Mouse (Mus musculus) liver, adult 2 months (tissue): ENCODE data around the gene Gm20532. TPM values are rescaled to one million over a fixed set of nuclear protein-coding genes. Genes with fewer than 3 reads are reported as not detected.

Experiments
- DNase-seq: peaks from one replicate; pipeline ENCODE4 v3.0.0-alpha.2; 2011; ENCODE audit warnings: low read depth, low spot score; ENCODE audit errors: extremely low read depth
- H3K27ac ChIP-seq: fragments of 200-500 bp; replicated peaks from 2 replicates; pipeline ENCODE4 v1.5.1; 2012; ENCODE audit warnings: low read depth, mild to moderate bottlenecking, control low read depth, inconsistent platforms, low read length; ENCODE audit not compliant: insufficient read depth
- H3K27me3 ChIP-seq: fragments of 200-500 bp; 2 replicates; pipeline ENCODE4 v1.6.1; 2012; ENCODE audit warnings: mild to moderate bottlenecking, moderate library complexity, low read length, inconsistent platforms; ENCODE audit not compliant: control insufficient read depth, insufficient read depth
- H3K36me3 ChIP-seq: fragments of 200-500 bp; 2 replicates; pipeline ENCODE4 v1.6.1; 2012; ENCODE audit warnings: low read length, inconsistent platforms; ENCODE audit not compliant: control insufficient read depth, insufficient read depth
- H3K4me1 ChIP-seq: fragments of 200-500 bp; 2 replicates; pipeline ENCODE4 v1.6.1; 2011; ENCODE audit warnings: low read length; ENCODE audit not compliant: control insufficient read depth, insufficient read depth
- H3K4me3 ChIP-seq: fragments of 200-500 bp; 2 replicates; pipeline ENCODE4 v1.5.1; 2011; ENCODE audit warnings: low read depth, mild to moderate bottlenecking, control low read depth, low read length, moderate library complexity; ENCODE audit not compliant: insufficient read depth
- H3K79me2 ChIP-seq: fragments of 200-500 bp; 2 replicates; pipeline ENCODE4 v1.6.1; 2012; ENCODE audit warnings: inconsistent platforms, mild to moderate bottlenecking, low read length, moderate library complexity; ENCODE audit not compliant: control insufficient read depth, insufficient read depth
- H3K9ac ChIP-seq: fragments of 200-500 bp; 2 replicates; pipeline ENCODE4 v1.6.1; 2012; ENCODE audit warnings: low read depth, mild to moderate bottlenecking, control low read depth, inconsistent platforms, low read length
- CTCF ChIP-seq: fragments of 200-500 bp; IDR thresholded peaks from 2 replicates; pipeline ENCODE4 v1.5.1; 2011; ENCODE audit warnings: low read depth, low read length, control low read depth
- POLR2A ChIP-seq: fragments of 200-500 bp; IDR thresholded peaks from 2 replicates; pipeline ENCODE4 v1.6.1; 2011; ENCODE audit warnings: low read length, control low read depth; ENCODE audit not compliant: insufficient read depth; ENCODE audit errors: extremely low read depth
- WGBS: fragments of 180-500 bp; shearing (Covaris S2); methylation state at CpG from one replicate; pipeline ENCODE4 v1.1.7; 2018; 5-methylcytosine and 5-hydroxymethylcytosine counted together
- polyA plus RNA-seq: library from polyadenylated mRNA; depleted of rRNA; stranded (reverse); fragments of >200 nt; gene quantifications from 2 replicates; pipeline ENCODE4 v1.2.3, GENCODE M21; 2012
- total RNA-seq: library from RNA; depleted of rRNA; stranded (reverse); fragments of >200 nt; gene quantifications from 2 replicates; pipeline ENCODE4 v1.2.3, GENCODE M21; 2014

Gene Gm20532
- total and polyA plus RNA-seq, 2 experiments, result not detected

DNA sequence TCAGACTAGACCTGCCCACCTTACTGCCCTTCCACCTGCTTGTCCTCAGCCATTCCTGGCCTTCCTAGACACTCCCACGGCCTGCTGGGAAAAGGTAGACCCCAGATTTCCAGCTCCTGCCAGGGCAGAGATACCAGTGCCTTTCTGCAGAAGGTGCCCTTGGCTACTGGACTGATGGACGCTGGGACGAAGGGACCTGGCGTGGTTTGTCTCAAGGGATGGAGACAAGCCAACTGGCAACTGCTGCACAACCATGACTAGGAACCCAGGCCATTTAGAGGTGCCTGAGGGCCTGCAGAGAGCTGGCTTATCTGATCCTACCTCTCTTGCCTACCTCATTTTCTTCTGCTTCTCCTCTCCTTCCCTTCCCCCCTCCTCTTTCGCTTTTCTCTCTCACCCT lies 28.5 kb downstream of the Gm20532 start:
- H3K79me2 ChIP-seq, result no peaks in the 10 kb centered on the region
- peaks cover 2% of the 10 kb centered on the region; the same call in 1 of the 2 replicates for H3K4me1 ChIP-seq
- no peak overlapping the region for H3K9ac ChIP-seq
- H3K36me3 ChIP-seq, result no peaks in the 10 kb centered on the region
- peak; percentile 82 for DNase-seq
- no peaks in the 10 kb centered on the region for H3K27me3 ChIP-seq
- H3K4me3 ChIP-seq, result no peak overlapping the region
- no peak overlapping the region for H3K27ac ChIP-seq
- TF ChIP-seq POLR2A, result no peak
- no peak for TF ChIP-seq CTCF
- WGBS, result 48% methylated on average over 5 of the region's 5 CpGs

DNA sequence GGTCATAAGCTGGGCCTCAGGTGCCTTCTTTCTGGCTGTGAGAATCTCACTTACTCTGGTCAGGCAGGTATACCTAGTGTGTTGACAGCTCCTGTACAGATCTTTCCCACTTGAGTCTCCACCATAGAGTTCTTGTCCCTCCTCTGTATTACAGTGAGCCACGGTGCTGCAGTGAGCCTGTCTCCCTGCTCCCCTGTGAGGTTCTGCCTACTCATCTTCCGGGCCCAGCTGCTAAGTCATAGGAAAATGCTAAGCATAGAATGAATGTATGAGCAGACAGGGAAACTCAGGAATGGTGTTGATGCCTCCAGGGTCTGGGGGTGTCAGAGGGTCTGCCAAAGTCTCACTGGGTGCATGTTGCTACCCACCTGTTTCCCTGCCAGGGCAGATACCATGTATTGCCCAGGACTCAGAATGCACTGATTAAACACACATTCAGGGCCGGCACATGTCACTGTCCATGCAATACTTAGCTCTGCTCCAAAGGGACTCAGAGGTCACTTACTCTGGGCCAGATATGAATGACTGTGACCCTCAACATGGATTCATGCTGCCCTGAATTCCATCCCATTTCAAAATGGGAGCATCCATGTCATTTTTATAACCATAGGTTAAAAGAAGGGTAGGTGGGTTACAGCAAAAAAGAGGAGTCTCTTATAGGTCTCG lies 29.2 kb downstream of the Gm20532 start:
- no peak for TF ChIP-seq POLR2A
- no peak for TF ChIP-seq CTCF
- H3K36me3 ChIP-seq, result no peaks in the 10 kb centered on the region
- H3K27ac ChIP-seq, result no peak overlapping the region
- H3K9ac ChIP-seq, result no peak overlapping the region
- no peak overlapping the region for H3K4me3 ChIP-seq
- peaks cover 2% of the 10 kb centered on the region; the same call in 1 of the 2 replicates for H3K4me1 ChIP-seq
- 79% methylated on average over 4 of the region's 4 CpGs for WGBS
- H3K79me2 ChIP-seq, result no peaks in the 10 kb centered on the region
- DNase-seq, result peak; percentile 53
- H3K27me3 ChIP-seq, result no peaks in the 10 kb centered on the region

DNA sequence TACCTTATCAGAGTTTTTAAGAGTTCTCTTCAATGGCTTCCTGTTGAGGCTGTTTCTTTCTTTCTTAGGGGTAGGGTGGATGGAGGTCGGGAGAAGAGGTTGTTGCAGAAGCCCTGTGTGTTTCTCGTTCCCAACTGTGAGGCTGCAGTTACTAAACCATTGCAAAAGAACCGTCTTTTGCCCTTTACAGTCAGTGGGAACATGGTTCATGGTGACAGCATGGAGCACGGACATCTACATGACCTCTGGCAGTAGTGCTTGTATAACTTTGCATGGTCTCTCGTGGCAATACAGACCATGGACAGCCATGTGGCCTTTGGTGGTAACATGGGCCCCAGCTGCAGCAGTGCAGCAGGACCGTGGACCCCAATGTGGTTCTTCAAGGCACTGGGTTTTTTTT lies 30.9 kb downstream of the Gm20532 start:
- no peaks in the 10 kb centered on the region for H3K4me1 ChIP-seq
- no peaks in the 10 kb centered on the region for H3K36me3 ChIP-seq
- H3K9ac ChIP-seq, result no peak overlapping the region
- TF ChIP-seq POLR2A (no peak), CTCF (no peak)
- 68% methylated on average over 6 of the region's 6 CpGs for WGBS
- no peaks in the 10 kb centered on the region for H3K27me3 ChIP-seq
- H3K27ac ChIP-seq, result no peak overlapping the region
- DNase-seq, result peak; percentile 64
- no peak overlapping the region for H3K4me3 ChIP-seq
- no peaks in the 10 kb centered on the region for H3K79me2 ChIP-seq

DNA sequence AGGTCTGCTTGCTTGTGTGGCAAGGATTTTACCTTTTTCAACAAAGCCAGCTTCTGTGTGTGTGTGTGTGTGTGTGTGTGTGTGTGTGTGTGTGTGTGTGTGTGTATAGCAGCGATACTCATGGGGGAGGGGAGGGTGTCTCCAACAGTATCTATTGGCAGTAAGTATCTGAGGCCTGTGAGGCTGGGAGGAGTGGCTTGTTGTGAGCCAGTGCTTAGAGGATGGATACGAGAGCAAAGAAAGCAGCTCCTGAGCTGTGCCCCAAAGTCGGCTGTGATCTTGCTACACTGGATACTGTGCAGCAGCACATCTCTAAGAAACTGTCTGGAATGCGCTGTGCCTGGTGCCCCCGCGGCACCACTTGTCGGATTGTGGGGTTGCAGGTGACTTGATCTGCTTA lies 31.5 kb downstream of the Gm20532 start:
- no peak overlapping the region for H3K27ac ChIP-seq
- no peaks in the 10 kb centered on the region for H3K79me2 ChIP-seq
- H3K4me3 ChIP-seq, result no peak overlapping the region
- no peak overlapping the region for H3K9ac ChIP-seq
- no peaks in the 10 kb centered on the region for H3K36me3 ChIP-seq
- H3K4me1 ChIP-seq, result no peaks in the 10 kb centered on the region
- no peaks in the 10 kb centered on the region for H3K27me3 ChIP-seq
- TF ChIP-seq CTCF (no peak), POLR2A (no peak)
- WGBS, result 75% methylated on average over 7 of the region's 7 CpGs
- DNase-seq, result no peak

DNA sequence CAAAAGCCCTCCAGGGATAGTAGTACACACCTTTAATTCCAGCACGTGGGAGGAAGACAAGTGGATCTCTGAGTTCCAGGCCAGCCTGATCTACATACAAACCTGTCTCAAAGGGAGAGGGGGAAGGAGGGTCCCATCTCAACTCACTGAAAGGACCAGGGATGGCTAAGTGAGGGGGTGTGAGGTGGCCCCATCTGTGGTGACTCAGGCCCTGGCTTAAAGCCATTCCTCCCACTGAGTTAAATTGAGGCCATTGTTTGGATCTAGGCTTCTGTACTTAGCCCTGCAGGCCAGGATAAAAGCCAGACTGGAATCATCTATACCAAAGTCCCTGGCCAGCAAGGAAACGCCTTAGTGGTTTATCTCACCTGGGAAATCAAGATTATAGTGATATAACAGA lies 34.8 kb downstream of the Gm20532 start:
- Histone ChIP-seq H3K27me3 (no peaks in the 10 kb centered on the region), H3K36me3 (no peaks in the 10 kb centered on the region), H3K27ac (no peak overlapping the region), H3K9ac (no peak overlapping the region), H3K4me3 (no peak overlapping the region), H3K4me1 (no peaks in the 10 kb centered on the region), H3K79me2 (no peaks in the 10 kb centered on the region)
- no peak for TF ChIP-seq POLR2A
- no peak for TF ChIP-seq CTCF
- DNase-seq, result no peak
- 40% methylated on average over 2 of the region's 2 CpGs for WGBS

DNA sequence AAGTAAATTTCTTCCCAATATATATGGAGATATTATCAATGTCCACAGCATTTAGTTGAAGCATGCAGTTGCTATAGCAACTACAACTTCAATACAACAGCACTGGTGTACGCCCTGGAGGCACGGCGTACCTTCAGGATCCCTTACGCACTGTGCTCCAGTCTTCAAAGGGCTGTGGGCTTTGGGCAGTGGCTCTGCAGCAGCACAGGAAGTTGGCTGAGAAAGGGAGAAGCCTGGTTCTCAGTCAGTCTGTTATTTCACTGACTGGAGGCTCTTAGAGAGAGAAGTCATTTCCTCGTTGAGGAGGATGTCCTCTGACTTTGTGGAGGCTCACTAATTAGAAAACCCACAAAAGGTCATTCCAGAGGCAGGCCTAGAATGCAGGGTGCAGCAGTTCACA lies 36.5 kb downstream of the Gm20532 start:
- WGBS, result 86% methylated on average over 5 of the region's 5 CpGs
- H3K36me3 ChIP-seq, result no peaks in the 10 kb centered on the region
- H3K4me1 ChIP-seq, result no peaks in the 10 kb centered on the region
- H3K9ac ChIP-seq, result no peak overlapping the region
- DNase-seq, result no peak
- no peak overlapping the region for H3K4me3 ChIP-seq
- TF ChIP-seq CTCF, result no peak
- no peak for TF ChIP-seq POLR2A
- H3K27ac ChIP-seq, result no peak overlapping the region
- H3K27me3 ChIP-seq, result peaks cover 3% of the 10 kb centered on the region; the same call in 1 of the 2 replicates
- H3K79me2 ChIP-seq, result no peaks in the 10 kb centered on the region
